Mouse (Mus musculus) E14TG2a.4 (cell line): ENCODE results near the gene Miip.

ENCODE experiments used
- CTCF ChIP-seq: conservative IDR thresholded peaks from 2 replicates; pipeline ENCODE4 v1.5.1; 2014; ENCODE audit warnings: low read length
- NANOG ChIP-seq: IDR thresholded peaks from 2 replicates; pipeline ENCODE4 v1.6.1; 2014; ENCODE audit warnings: borderline replicate concordance, low read length, mixed read lengths
- POU5F1 ChIP-seq: IDR thresholded peaks from 2 replicates; pipeline ENCODE4 v1.6.1; 2014; ENCODE audit warnings: low read length, borderline replicate concordance

GRCm38 (mm10) chr4:147909486-147909885, 40.9 kb upstream of the Miip start:
- no peak for TF ChIP-seq CTCF
- no peak for TF ChIP-seq NANOG
- TF ChIP-seq POU5F1: no peak
